Mouse (Mus musculus) neural tube, embryonic 10.5 days (tissue): ENCODE data around the gene Serpina3i.

ENCODE experiments used
- DNase-seq: peaks from one replicate; pipeline ENCODE4 v3.0.0-alpha.2; 2017; ENCODE audit warnings: low spot score; ENCODE audit errors: extremely low spot score

Serpina3i gene

GRCm38 (mm10) chr12:104293963-104294362, 31.0 kb downstream of the Serpina3i start:
- no peak for DNase-seq

GRCm38 (mm10) chr12:104298049-104298448, 35.1 kb downstream of the Serpina3i start:
- DNase-seq = no peak

- DNase-seq = no peak
Observed at GRCm38 (mm10) chr12:104305991-104306390, 43.1 kb downstream of the Serpina3i start.

- DNase-seq = no peak
Observed at GRCm38 (mm10) chr12:104314253-104314652, 51.3 kb downstream of the Serpina3i start, which contains the start of gene Serpina3j. TSS of gene Serpina3j (plus strand) at chr12:104314553.
